Mouse (Mus musculus): ENCODE measurements at regions not wholly inside any gene's neighbourhood (a gene's known extent, or its start where the extent isn't known, plus 50 kb on each side); places are given as distances from the start of the nearest gene placed in this dataset.

GRCm38 (mm10) chr5:16461795-16462194, 91.5 kb upstream of the Hgf start:
- Histone ChIP-seq H3K27ac (replicated peaks) (no peak overlapping the region), H3K4me2 (replicated peaks; ENCODE audit: low read depth) (no peak overlapping the region), H3K36me3 (ENCODE audit: control insufficient read depth, insufficient read depth, low read length) (no peaks in the 10 kb centered on the region), H3K4me1 (replicated peaks; ENCODE audit: control insufficient read depth, insufficient read depth) (no peaks in the 10 kb centered on the region), H3K27me3 (ENCODE audit: control insufficient read depth, insufficient read depth, low read length) (no peaks in the 10 kb centered on the region), H3K9ac (ENCODE audit: low read length) (no peak overlapping the region), H3K9me3 (ENCODE audit: control insufficient read depth, low read length) (no peaks in the 10 kb centered on the region), H3K4me3 (ENCODE audit: low read depth, low read length) (no peak overlapping the region)
- DNase-seq (ENCODE audit: low spot score) (no peak), ATAC-seq (ENCODE audit: low FRiP score, low TSS enrichment) (no peak)
- WGBS = 76% methylated on average over 2 of the region's 2 CpGs
- TF ChIP-seq CTCF (IDR thresholded peaks at IDR 0.05; ENCODE audit: low read depth) = no peak
- no peak for TF ChIP-seq EP300 (optimal IDR thresholded peaks at IDR 0.05)

- DNase-seq (ENCODE audit: low spot score) = no peak
- Histone ChIP-seq H3K36me3 (ENCODE audit: control insufficient read depth, insufficient read depth, low read length) (no peaks in the 10 kb centered on the region), H3K4me2 (replicated peaks; ENCODE audit: low read depth) (no peak overlapping the region), H3K9ac (ENCODE audit: low read length) (no peak overlapping the region), H3K4me3 (ENCODE audit: low read depth, low read length) (no peak overlapping the region), H3K27ac (replicated peaks) (no peak overlapping the region), H3K27me3 (ENCODE audit: control insufficient read depth, insufficient read depth, low read length) (no peaks in the 10 kb centered on the region), H3K4me1 (replicated peaks; ENCODE audit: control insufficient read depth, insufficient read depth) (no peaks in the 10 kb centered on the region), H3K9me3 (ENCODE audit: control insufficient read depth, low read length) (no peaks in the 10 kb centered on the region)
- no peak for TF ChIP-seq EP300 (optimal IDR thresholded peaks at IDR 0.05)
- TF ChIP-seq CTCF (IDR thresholded peaks at IDR 0.05; ENCODE audit: low read depth) = no peak
- 63% methylated on average over 5 of the region's 5 CpGs for WGBS
- no peak for ATAC-seq (ENCODE audit: low FRiP score, low TSS enrichment)
Measured at GRCm38 (mm10) chr5:16466266-16466665, 87.0 kb upstream of the Hgf start.

- Histone ChIP-seq H3K9me3 (ENCODE audit: control insufficient read depth, low read length) (no peaks in the 10 kb centered on the region), H3K4me1 (replicated peaks; ENCODE audit: control insufficient read depth, insufficient read depth) (no peaks in the 10 kb centered on the region), H3K4me3 (ENCODE audit: low read depth, low read length) (no peak overlapping the region), H3K4me2 (replicated peaks; ENCODE audit: low read depth) (no peak overlapping the region), H3K9ac (ENCODE audit: low read length) (no peak overlapping the region), H3K27me3 (ENCODE audit: control insufficient read depth, insufficient read depth, low read length) (no peaks in the 10 kb centered on the region), H3K27ac (replicated peaks) (no peak overlapping the region), H3K36me3 (ENCODE audit: control insufficient read depth, insufficient read depth, low read length) (no peaks in the 10 kb centered on the region)
- DNase-seq (ENCODE audit: low spot score) (no peak), ATAC-seq (ENCODE audit: low FRiP score, low TSS enrichment) (no peak)
- TF ChIP-seq CTCF (IDR thresholded peaks at IDR 0.05; ENCODE audit: low read depth) (no peak), EP300 (optimal IDR thresholded peaks at IDR 0.05) (no peak)
- 70% methylated on average over 2 of the region's 2 CpGs for WGBS
Measured at GRCm38 (mm10) chr5:16468560-16468959, 84.7 kb upstream of the Hgf start.

- H3K4me2 ChIP-seq (replicated peaks; ENCODE audit: low read depth) = no peak overlapping the region
- TF ChIP-seq EP300 (optimal IDR thresholded peaks at IDR 0.05) = no peak
- TF ChIP-seq CTCF (IDR thresholded peaks at IDR 0.05; ENCODE audit: low read depth) = no peak
- H3K27me3 ChIP-seq (ENCODE audit: control insufficient read depth, insufficient read depth, low read length) = no peaks in the 10 kb centered on the region
- no peaks in the 10 kb centered on the region for H3K9me3 ChIP-seq (ENCODE audit: control insufficient read depth, low read length)
- no peak overlapping the region for H3K9ac ChIP-seq (ENCODE audit: low read length)
- DNase-seq (ENCODE audit: low spot score) = no peak
- H3K36me3 ChIP-seq (ENCODE audit: control insufficient read depth, insufficient read depth, low read length) = no peaks in the 10 kb centered on the region
- no peak overlapping the region for H3K4me3 ChIP-seq (ENCODE audit: low read depth, low read length)
- no peak for ATAC-seq (ENCODE audit: low FRiP score, low TSS enrichment)
- no peaks in the 10 kb centered on the region for H3K4me1 ChIP-seq (replicated peaks; ENCODE audit: control insufficient read depth, insufficient read depth)
- H3K27ac ChIP-seq (replicated peaks) = no peak overlapping the region
- 78% methylated on average over 2 of the region's 2 CpGs for WGBS
Measured at GRCm38 (mm10) chr5:16469221-16469620, 84.1 kb upstream of the Hgf start.

- 0 out of 2 replicates have a peak overlapping the region, but pooled peaks have one; percentile 23 for H3K9ac ChIP-seq (ENCODE audit: low read length)
- H3K4me2 ChIP-seq (replicated peaks; ENCODE audit: low read depth) = peak overlapping the region; percentile 36
- H3K4me1 ChIP-seq (replicated peaks; ENCODE audit: control insufficient read depth, insufficient read depth) = no peaks in the 10 kb centered on the region
- no peaks in the 10 kb centered on the region for H3K9me3 ChIP-seq (ENCODE audit: control insufficient read depth, low read length)
- TF ChIP-seq EP300 (optimal IDR thresholded peaks at IDR 0.05) (no peak), CTCF (IDR thresholded peaks at IDR 0.05; ENCODE audit: low read depth) (no peak)
- H3K27me3 ChIP-seq (ENCODE audit: control insufficient read depth, insufficient read depth, low read length) = no peaks in the 10 kb centered on the region
- H3K36me3 ChIP-seq (ENCODE audit: control insufficient read depth, insufficient read depth, low read length) = no peaks in the 10 kb centered on the region
- H3K4me3 ChIP-seq (ENCODE audit: low read depth, low read length) = no peak overlapping the region
- ATAC-seq (ENCODE audit: low FRiP score, low TSS enrichment) (peak; percentile 66; the same call in 1 of the 2 replicates), DNase-seq (ENCODE audit: low spot score) (peak; percentile 23)
- 0 out of 2 replicates have a peak overlapping the region, but pooled peaks have one; percentile 36 for H3K27ac ChIP-seq (replicated peaks)
- WGBS = 43% methylated on average over 13 of the region's 13 CpGs
Measured at GRCm38 (mm10) chr5:16469644-16470275, 83.5 kb upstream of the Hgf start.

- H3K9me3 ChIP-seq (ENCODE audit: control insufficient read depth, low read length) = no peaks in the 10 kb centered on the region
- peak overlapping the region; percentile 36 for H3K4me2 ChIP-seq (replicated peaks; ENCODE audit: low read depth)
- WGBS = 11% methylated on average over 10 of the region's 10 CpGs
- no peak overlapping the region for H3K4me3 ChIP-seq (ENCODE audit: low read depth, low read length)
- no peaks in the 10 kb centered on the region for H3K4me1 ChIP-seq (replicated peaks; ENCODE audit: control insufficient read depth, insufficient read depth)
- peak overlapping the region; percentile 14; the same call in 1 of the 2 replicates for H3K27ac ChIP-seq (replicated peaks)
- ATAC-seq (ENCODE audit: low FRiP score, low TSS enrichment) (no peak), DNase-seq (ENCODE audit: low spot score) (no peak)
- H3K9ac ChIP-seq (ENCODE audit: low read length) = no peak overlapping the region
- TF ChIP-seq CTCF (IDR thresholded peaks at IDR 0.05; ENCODE audit: low read depth) = no peak
- TF ChIP-seq EP300 (optimal IDR thresholded peaks at IDR 0.05) = no peak
- H3K27me3 ChIP-seq (ENCODE audit: control insufficient read depth, insufficient read depth, low read length) = no peaks in the 10 kb centered on the region
- no peaks in the 10 kb centered on the region for H3K36me3 ChIP-seq (ENCODE audit: control insufficient read depth, insufficient read depth, low read length)
Measured at GRCm38 (mm10) chr5:16470366-16470982, 82.8 kb upstream of the Hgf start.

Data from stomach, postnatal 0 days (tissue).